Mouse (Mus musculus) heart, postnatal 36 days (tissue): Measurements from ENCODE around the gene Ccdc7b. TPM values are rescaled to one million over a fixed set of nuclear protein-coding genes. Genes with fewer than 3 reads are reported as not detected.
"Not testable (repeated sequence)": the region's sequence is repeated elsewhere in the genome, so short reads cannot be mapped to it uniquely, and the experiment has no call there.

Experiments used
- DNase-seq, 2 experiments: peaks; one replicate each; pipeline ENCODE4 v3.0.0; 2021 to 2022
- intact Hi-C: fragments of 180-260 bp; cut with DNase I; formaldehyde crosslinking; loops from one replicate; pipeline ENCODE4 v1.15.1; 2025
- total RNA-seq, 2 experiments: library from RNA; stranded (reverse); gene quantifications; 2 replicates each; pipeline ENCODE4 v1.2.3; 2021

The Ccdc7b gene
- not detected for total RNA-seq

DNA sequence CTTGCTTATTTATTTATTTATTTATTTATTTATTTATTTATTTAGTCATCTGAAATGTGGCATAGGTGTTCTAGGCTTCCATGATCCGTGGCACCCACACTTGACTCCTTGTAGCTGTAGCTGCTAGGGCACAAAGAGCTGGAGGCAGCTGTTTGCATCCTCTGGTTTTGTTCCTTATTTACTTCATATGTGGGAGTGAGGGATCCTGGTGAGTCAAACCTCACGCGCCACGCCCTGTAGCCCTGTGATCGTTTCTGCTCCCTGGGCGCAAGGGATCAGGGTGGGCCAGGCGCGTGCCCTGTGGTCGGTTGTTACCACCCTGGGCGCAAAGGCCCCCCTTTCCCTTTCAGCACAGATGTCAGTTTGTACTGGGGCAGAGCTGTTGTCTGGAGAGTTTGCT is at the start of gene Ccdc7b:
TSS of gene Ccdc7b (plus strand) at position 301 of the 400 bp plus-strand sequence.
- DNase-seq, intact Hi-C loops: not testable (repeated sequence)

DNA sequence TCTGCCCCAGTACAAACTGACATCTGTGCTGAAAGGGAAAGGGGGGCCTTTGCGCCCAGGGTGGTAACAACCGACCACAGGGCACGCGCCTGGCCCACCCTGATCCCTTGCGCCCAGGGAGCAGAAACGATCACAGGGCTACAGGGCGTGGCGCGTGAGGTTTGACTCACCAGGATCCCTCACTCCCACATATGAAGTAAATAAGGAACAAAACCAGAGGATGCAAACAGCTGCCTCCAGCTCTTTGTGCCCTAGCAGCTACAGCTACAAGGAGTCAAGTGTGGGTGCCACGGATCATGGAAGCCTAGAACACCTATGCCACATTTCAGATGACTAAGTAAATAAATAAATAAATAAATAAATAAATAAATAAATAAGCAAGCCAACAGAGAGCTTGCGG is 1.5 kb upstream of the Ccdc7b start, which contains the start of gene Ccdc7a:
TSS of gene Ccdc7a (minus strand) at position 101 of the 400 bp plus-strand sequence.
- intact Hi-C loops = not testable (repeated sequence)

DNA sequence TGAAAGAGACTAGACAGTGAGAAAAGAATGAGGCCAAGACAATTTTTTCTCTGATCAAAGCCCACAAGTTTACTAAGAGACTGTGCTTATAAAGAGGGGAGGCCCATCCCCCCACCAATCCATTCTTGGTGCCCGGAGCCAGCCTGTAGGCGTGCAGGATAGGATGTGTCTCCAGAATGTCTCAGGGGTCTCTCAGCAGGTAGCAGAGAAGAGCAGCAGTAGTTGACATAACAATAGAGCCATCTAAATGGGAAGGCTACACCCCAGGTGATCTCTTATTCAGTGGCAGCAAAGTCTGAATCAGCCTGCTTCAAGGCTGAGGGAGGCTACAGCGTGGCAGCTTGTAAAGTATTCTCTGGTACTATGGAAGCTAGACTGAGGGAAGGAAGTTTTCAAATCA is 48.8 kb downstream of the Ccdc7b start:
- intact Hi-C loops, DNase-seq: not testable (repeated sequence)

More for the DNA sequence above, 1.5 kb upstream of the Ccdc7b start, which contains the start of gene Ccdc7a:
- DNase-seq = not testable (repeated sequence)

DNA sequence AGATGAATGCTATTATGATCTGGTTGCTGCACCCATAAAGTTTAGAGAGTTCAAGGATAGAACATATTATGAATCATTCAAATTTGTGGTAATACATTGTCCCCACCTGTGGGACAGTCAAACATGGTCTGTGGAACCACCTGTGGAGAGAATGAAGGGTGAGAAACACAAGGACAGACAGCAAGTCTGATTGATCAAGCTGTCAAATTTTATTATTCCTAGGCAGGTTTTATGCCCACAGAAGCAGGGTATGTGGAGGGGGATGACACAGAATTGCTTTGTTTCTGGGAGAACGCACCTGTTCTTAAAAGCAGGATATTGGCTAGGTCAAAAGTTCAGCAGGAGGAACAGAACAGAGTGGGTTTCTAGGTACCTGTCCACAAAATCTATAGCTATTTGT is 64.6 kb downstream of the Ccdc7b start, which contains the start of gene Gm10999:
TSS of gene Gm10999 (minus strand) at position 101 of the 400 bp plus-strand sequence.
- DNase-seq = no peak
- intact Hi-C loops = no loop called here

DNA sequence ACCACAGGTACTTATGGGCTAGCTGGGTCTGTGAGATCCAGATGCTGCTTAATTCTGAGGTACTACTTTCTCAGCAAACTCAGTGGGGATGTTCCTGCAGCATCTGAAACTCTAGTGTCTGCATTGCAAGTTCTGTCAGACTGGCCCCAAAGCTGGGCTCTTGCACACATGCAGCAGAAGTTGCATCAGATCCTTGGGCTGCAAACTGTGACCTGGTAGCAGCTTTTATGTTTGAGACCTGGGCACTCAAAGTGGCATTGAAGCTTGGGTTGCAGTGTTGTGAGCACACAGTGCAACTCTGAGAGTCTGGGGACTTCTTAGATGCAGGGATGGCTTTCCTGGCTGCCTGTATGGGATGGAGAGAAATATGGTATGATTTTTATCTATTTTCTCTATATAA is 66.5 kb downstream of the Ccdc7b start:
- DNase-seq = no peak
- intact Hi-C loops = no loop called here

Other genes starting within 250 kb of the Ccdc7b start
- not detected for gene Ccdc7a, start 1.6 kb upstream of the Ccdc7b start, total RNA-seq
- gene Gm10999, start 64.5 kb downstream of the Ccdc7b start, total RNA-seq = not detected
- 10 to 100 TPM; 13.8 to 17.4 TPM for gene 2610044O15Rik8, start 167.3 kb downstream of the Ccdc7b start, total RNA-seq